8 mouse cellular contexts compared by ENCODE assay signal in genomic region chr4:9771103-9771474, GRCm38 (mm10).
A peak's percentile ranks its signal among the peaks of the same experiment; 100 is the strongest.
DNase-seq lines count a peak whose midpoint lies in the region; ATAC-seq and TF ChIP-seq lines count a peak whose summit lies in the region.

No protein-coding gene starts in this region.

- TF ChIP-seq CTCF in kidney, adult 2 months (conservative IDR thresholded peaks at IDR 0.05; ENCODE audit: insufficient read depth, insufficient read length, low read depth, low read length), result no peak

- WGBS in kidney, adult 2 months, result under 1% methylated on average over 5 of the region's 5 CpGs
- WGBS in embryonic facial prominence, embryonic 14.5 days, result 1% methylated on average over 5 of the region's 5 CpGs
- WGBS in midbrain, embryonic 16.5 days, result 0% methylated on average over 5 of the region's 5 CpGs

- in situ Hi-C loops in ES-E14 (cut with MboI; ENCODE audit: low sequenced_read_pairs in 2 of 2, unreplicated experiment in 2 of 2), result no loop called here

- H3K4me3 ChIP-seq in kidney, adult 2 months (ENCODE audit: insufficient read depth, low read depth, low read length), result peak overlapping the region; percentile 80
- peak overlapping the region; percentile 52 to 73; a peak in 3 of 4 replicates for H3K4me3 ChIP-seq in ES-E14 (ENCODE audit: insufficient read depth in 1 of 2, low read depth in 1 of 2, low read length in 2 of 2, poor library complexity in 1 of 2, severe bottlenecking in 1 of 2)
- peak overlapping the region; percentile 62 for H3K4me3 ChIP-seq in embryonic facial prominence, embryonic 14.5 days (ENCODE audit: low read depth, low read length)
- peak overlapping the region; percentile 58 for H3K4me3 ChIP-seq in midbrain, embryonic 16.5 days (ENCODE audit: low read depth, low read length)

- no peaks in the 10 kb centered on the region; the same call in 1 of the 2 replicates for H3K4me1 ChIP-seq in kidney, adult 2 months (ENCODE audit: control insufficient read depth, insufficient read depth, low read length)
- H3K4me1 ChIP-seq in ES-E14 (ENCODE audit: control insufficient read depth in 2 of 2, insufficient read depth in 2 of 2, low read length in 2 of 2, poor library complexity in 1 of 2), result no peaks in the 10 kb centered on the region
- H3K4me1 ChIP-seq in embryonic facial prominence, embryonic 14.5 days (ENCODE audit: control insufficient read depth, insufficient read depth, low read length), result no peaks in the 10 kb centered on the region
- H3K4me1 ChIP-seq in midbrain, embryonic 16.5 days (ENCODE audit: control insufficient read depth, insufficient read depth, low read length), result no peaks in the 10 kb centered on the region; the same call in 1 of the 2 replicates

- no peak for TF ChIP-seq POLR2A in kidney, adult 2 months (IDR thresholded peaks at IDR 0.05; ENCODE audit: low read depth, low read length)

- DNase-seq in kidney, adult 2 months, result peak; percentile 66
- no peak for DNase-seq in kidney, postnatal 10 days
- DNase-seq in ES-E14 (ENCODE audit: low read depth, low spot score), result no peak
- DNase-seq in embryonic facial prominence, embryonic 14.5 days (ENCODE audit: low spot score), result peak; percentile 81
- no peak for DNase-seq in adrenal gland, adult 18-20 months (ENCODE audit: low spot score in 2 of 2)
- no peak for DNase-seq in gastrocnemius, postnatal 10 days

- H3K36me3 ChIP-seq in kidney, adult 2 months (ENCODE audit: control insufficient read depth, insufficient read depth, low read length), result no peaks in the 10 kb centered on the region
- H3K36me3 ChIP-seq in ES-E14 (ENCODE audit: control insufficient read depth, insufficient read depth, low read length, poor library complexity, severe bottlenecking), result no peaks in the 10 kb centered on the region
- no peaks in the 10 kb centered on the region for H3K36me3 ChIP-seq in embryonic facial prominence, embryonic 14.5 days (ENCODE audit: control insufficient read depth, insufficient read depth, low read length)
- H3K36me3 ChIP-seq in midbrain, embryonic 16.5 days (ENCODE audit: control insufficient read depth, insufficient read depth, low read length), result no peaks in the 10 kb centered on the region

- no peak overlapping the region for H3K9ac ChIP-seq in ES-E14 (ENCODE audit: insufficient read depth, low read depth, low read length, poor library complexity, severe bottlenecking)
- H3K9ac ChIP-seq in embryonic facial prominence, embryonic 14.5 days (ENCODE audit: low read depth, low read length), result peak overlapping the region; percentile 77
- peak overlapping the region; percentile 73 for H3K9ac ChIP-seq in midbrain, embryonic 16.5 days (ENCODE audit: low read depth, low read length)

- H3K9me3 ChIP-seq in ES-E14 (ENCODE audit: control insufficient read depth, insufficient read depth, low read depth, low read length), result no peaks in the 10 kb centered on the region
- no peaks in the 10 kb centered on the region for H3K9me3 ChIP-seq in embryonic facial prominence, embryonic 14.5 days (ENCODE audit: control insufficient read depth, low read length)
- H3K9me3 ChIP-seq in midbrain, embryonic 16.5 days (replicated peaks; ENCODE audit: control insufficient read depth, low read length, poor library complexity, severe bottlenecking), result no peaks in the 10 kb centered on the region

- peak overlapping the region; percentile 87 for H3K27ac ChIP-seq in kidney, adult 2 months (ENCODE audit: insufficient read depth, low read depth, low read length)
- H3K27ac ChIP-seq in ES-E14 (ENCODE audit: insufficient read depth, low read depth, low read length, poor library complexity, severe bottlenecking), result no peak overlapping the region
- H3K27ac ChIP-seq in embryonic facial prominence, embryonic 14.5 days (replicated peaks; ENCODE audit: low read depth, low read length), result peak overlapping the region; percentile 81
- H3K27ac ChIP-seq in midbrain, embryonic 16.5 days (ENCODE audit: low read length), result peak overlapping the region; percentile 65

- H3K27me3 ChIP-seq in kidney, adult 2 months (replicated peaks; ENCODE audit: control insufficient read depth, insufficient read depth, low read length), result no peaks in the 10 kb centered on the region
- H3K27me3 ChIP-seq in embryonic facial prominence, embryonic 14.5 days (replicated peaks; ENCODE audit: control insufficient read depth, insufficient read depth, low read length), result no peaks in the 10 kb centered on the region
- no peaks in the 10 kb centered on the region for H3K27me3 ChIP-seq in midbrain, embryonic 16.5 days (ENCODE audit: control insufficient read depth, insufficient read depth, low read depth, low read length)

- ATAC-seq in embryonic facial prominence, embryonic 14.5 days (ENCODE audit: low read depth), result peak; percentile 62
- peak; percentile 58 for ATAC-seq in inflammation-experienced regulatory T-cells, adult 6 months
- ATAC-seq in midbrain, embryonic 16.5 days, result peak; percentile 69

- peak overlapping the region; percentile 95 for H3K4me2 ChIP-seq in embryonic facial prominence, embryonic 14.5 days (ENCODE audit: low read depth, low read length)
- peak overlapping the region; percentile 91 for H3K4me2 ChIP-seq in midbrain, embryonic 16.5 days (ENCODE audit: low read length)

TF ChIP-seq in ES-E14, 5 proteins besides CTCF, POLR2A, EP300 and RAD21:
- TF ChIP-seq MAFK (IDR thresholded peaks at IDR 0.05; ENCODE audit: insufficient read depth, low read depth, low read length), result no peak
- no peak for TF ChIP-seq ZC3H11A (IDR thresholded peaks at IDR 0.05; ENCODE audit: borderline replicate concordance, low read depth, low read length)
- no peak for TF ChIP-seq HCFC1 (IDR thresholded peaks at IDR 0.05; ENCODE audit: borderline replicate concordance, insufficient read depth, low read length)
- no peak for TF ChIP-seq ZNF384 (IDR thresholded peaks at IDR 0.05; ENCODE audit: low read depth, low read length)
- no peak for TF ChIP-seq CHD2 (IDR thresholded peaks at IDR 0.05; ENCODE audit: low read depth, low read length)

Comparison
In these comparisons a context has a peak if more than half of its experiments do, and no peak if none do; other contexts are left out.
1. DNase-seq: peak in kidney, adult 2 months (single experiment) and embryonic facial prominence, embryonic 14.5 days (single experiment); none in kidney, postnatal 10 days (single experiment), ES-E14 (single experiment), adrenal gland, adult 18-20 months (0 of 2) and gastrocnemius, postnatal 10 days (single experiment).
2. Peak in every context shown above with its lines, with median percentiles within 50 percentile points of each other: H3K4me3 ChIP-seq and ATAC-seq.